Mouse (Mus musculus): ENCODE results near the gene Lef1.

GRCm38 (mm10) chr3:131208265-131208891 lies 98.1 kb downstream of the Lef1 start:
- TF ChIP-seq POLR2A (IDR thresholded peaks at IDR 0.05; ENCODE audit: insufficient read depth, low read depth, low read length) (no peak), EP300 (IDR thresholded peaks at IDR 0.05; ENCODE audit: insufficient read depth, low read depth, low read length) (no peak), CTCF (IDR thresholded peaks at IDR 0.05) (no peak)

All from heart, adult 2 months (tissue).